Mouse (Mus musculus) brain, embryonic 14.5 days (tissue): Measurements from ENCODE around the gene Abcc8.

ENCODE experiments used
- CTCF ChIP-seq: fragments of 200-500 bp; IDR thresholded peaks from 2 replicates; pipeline ENCODE4 v1.5.1; 2012; ENCODE audit warnings: inconsistent platforms, mild to moderate bottlenecking, moderate library complexity, borderline replicate concordance; ENCODE audit not compliant: insufficient read depth, insufficient read length; ENCODE audit errors: extremely low read depth
- POLR2A ChIP-seq: fragments of 200-500 bp; IDR thresholded peaks from 2 replicates; pipeline ENCODE4 v1.6.1; 2012; ENCODE audit warnings: mild to moderate bottlenecking, inconsistent platforms, borderline replicate concordance; ENCODE audit not compliant: poor library complexity, insufficient read depth, insufficient read length, severe bottlenecking; ENCODE audit errors: extremely low read depth

- TF ChIP-seq CTCF (no peak), POLR2A (no peak)
These were observed 54.5 kb downstream of the Abcc8 start for GRCm38 (mm10) chr7:46125340-46125739.
